Mouse (Mus musculus) myocyte (in vitro differentiated cells): ENCODE data around the gene Clpsl2. TPM values are rescaled to one million over a fixed set of nuclear protein-coding genes. Genes with fewer than 3 reads are reported as not detected.

ENCODE experiments used
- H3K27me3 ChIP-seq: one replicate; pipeline ENCODE4 v1.6.1; 2011; ENCODE audit not compliant: control insufficient read depth, insufficient read depth, insufficient read length
- H3K36me3 ChIP-seq: one replicate; pipeline ENCODE4 v1.6.1; 2011; ENCODE audit not compliant: control insufficient read depth, insufficient read depth
- H3K4me2 ChIP-seq: one replicate; pipeline ENCODE4 v1.6.1; 2011; ENCODE audit warnings: low read depth, control low read depth
- H3K4me3 ChIP-seq: one replicate; pipeline ENCODE4 v1.5.1; 2011; ENCODE audit warnings: mild to moderate bottlenecking, control low read depth, moderate library complexity
- H3K79me2 ChIP-seq: one replicate; pipeline ENCODE4 v1.6.1; 2011; ENCODE audit not compliant: control insufficient read depth, insufficient read depth
- H3ac ChIP-seq: one replicate; pipeline ENCODE4 v1.6.1; 2011; ENCODE audit not compliant: control insufficient read depth, insufficient read length
- CEBPB ChIP-seq: IDR thresholded peaks from 2 replicates; pipeline ENCODE4 v1.6.1; 2011; ENCODE audit warnings: mild to moderate bottlenecking, moderate library complexity; ENCODE audit not compliant: poor library complexity, insufficient read depth, severe bottlenecking
- E2F4 ChIP-seq: IDR thresholded peaks from one replicate; pipeline ENCODE4 v1.6.1; 2011; ENCODE audit warnings: mild to moderate bottlenecking, control low read depth, moderate library complexity; ENCODE audit not compliant: insufficient read depth
- MAX ChIP-seq: IDR thresholded peaks from one replicate; pipeline ENCODE4 v1.6.1; 2011; ENCODE audit warnings: low read depth, mild to moderate bottlenecking, control low read depth
- MYOD1 ChIP-seq, 3 experiments: IDR thresholded peaks; one replicate each; pipeline ENCODE4 v1.6.1; 2011; ENCODE audit warnings: control low read depth in 2 of 3, low read depth in 2 of 3, mild to moderate bottlenecking in 2 of 3, moderate library complexity in 1 of 3; ENCODE audit not compliant: insufficient read length in 2 of 3, control insufficient read depth in 1 of 3
- MYOG ChIP-seq, 3 experiments: IDR thresholded peaks; one replicate each; pipeline ENCODE4 v1.6.1; 2011; ENCODE audit warnings: control low read depth in 2 of 3, low read depth in 2 of 3, mild to moderate bottlenecking in 2 of 3; ENCODE audit not compliant: insufficient read length in 2 of 3, control insufficient read depth in 1 of 3, insufficient read depth in 1 of 3
- POLR2A ChIP-seq: IDR thresholded peaks from one replicate; pipeline ENCODE4 v1.6.1; 2011; ENCODE audit warnings: low read depth, mild to moderate bottlenecking, control low read depth, moderate library complexity; ENCODE audit not compliant: insufficient read length
- POLR2AphosphoS2 ChIP-seq: IDR thresholded peaks from one replicate; pipeline ENCODE4 v1.6.1; 2011; ENCODE audit warnings: low read depth, control low read depth; ENCODE audit not compliant: insufficient read length
- REST ChIP-seq: IDR thresholded peaks from one replicate; pipeline ENCODE4 v1.6.1; 2011; ENCODE audit warnings: mild to moderate bottlenecking, control low read depth, moderate library complexity; ENCODE audit not compliant: insufficient read depth, insufficient read length
- SRF ChIP-seq: IDR thresholded peaks from one replicate; pipeline ENCODE4 v1.6.1; 2011; ENCODE audit warnings: low read depth; ENCODE audit not compliant: control insufficient read depth, insufficient read length
- TCF12 ChIP-seq: IDR thresholded peaks from one replicate; pipeline ENCODE4 v1.6.1; 2011; ENCODE audit warnings: mild to moderate bottlenecking, control low read depth; ENCODE audit not compliant: poor library complexity, insufficient read depth, severe bottlenecking
- TCF3 ChIP-seq: IDR thresholded peaks from one replicate; pipeline ENCODE4 v1.6.1; 2011; ENCODE audit warnings: low read depth, control low read depth; ENCODE audit not compliant: insufficient read length
- USF1 ChIP-seq: IDR thresholded peaks from one replicate; pipeline ENCODE4 v1.6.1; 2011; ENCODE audit warnings: low read depth, mild to moderate bottlenecking, control low read depth, moderate library complexity
- polyA plus RNA-seq: library from polyadenylated mRNA; unstranded; fragments of >200 nt; fragmentation: generic; extraction: Trizol; gene quantifications from one replicate; pipeline ENCODE4 v1.2.1, GENCODE M21; 2012; ENCODE audit warnings: missing spikeins

Gene Clpsl2
- polyA plus RNA-seq, 1 experiment = not detected

DNA sequence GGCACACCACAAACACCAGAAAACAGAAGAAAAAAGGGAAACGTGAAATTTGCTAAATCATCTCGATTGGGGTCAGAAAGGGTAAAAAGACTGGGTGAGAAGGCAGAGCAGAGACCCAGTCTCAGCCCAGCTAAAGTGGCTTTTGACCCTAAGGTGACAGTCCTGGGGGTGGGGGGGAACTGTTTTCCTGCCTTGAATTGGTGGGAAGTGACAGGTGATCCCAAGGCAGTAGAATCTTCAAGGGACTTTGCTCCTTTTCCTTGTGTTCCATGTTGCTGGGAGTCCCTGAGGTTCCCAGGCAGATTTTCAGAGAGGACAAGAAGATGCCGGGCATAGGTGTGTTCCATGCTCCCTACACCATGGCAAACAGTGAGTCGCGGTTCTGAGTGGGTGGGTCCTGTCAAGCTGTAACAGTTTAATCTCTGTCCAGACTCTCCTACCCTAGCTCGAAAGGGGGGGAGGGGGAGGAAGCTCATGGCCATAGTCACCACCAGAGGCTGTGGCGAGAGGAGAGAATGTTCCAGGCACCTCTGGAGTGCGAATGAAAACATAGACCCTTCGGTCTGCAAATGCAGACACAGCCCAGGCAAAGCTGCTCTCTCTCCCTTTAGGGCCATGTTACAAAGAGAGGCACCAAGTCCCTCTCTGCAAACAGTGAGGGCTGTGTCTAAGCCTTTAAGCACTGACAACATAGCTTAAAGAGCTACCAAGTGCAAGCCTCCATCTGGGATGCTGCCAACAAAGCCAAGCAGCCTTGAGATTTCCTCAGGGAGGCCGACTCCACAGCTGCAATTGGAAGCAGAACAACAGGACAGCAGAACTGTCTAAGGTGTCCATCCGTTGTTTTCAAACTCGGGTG is 21.8 kb upstream of the Clpsl2 start:
- no peak for TF ChIP-seq POLR2A
- no peak for TF ChIP-seq MYOG (IDR thresholded peaks at IDR 0.05; ENCODE audit: control insufficient read depth in 1 of 3, insufficient read depth in 1 of 3, insufficient read length in 2 of 3, low read depth in 2 of 3)
- TF ChIP-seq REST = no peak
- no peak for TF ChIP-seq MYOD1 (IDR thresholded peaks at IDR 0.05; ENCODE audit: control insufficient read depth in 1 of 3, insufficient read length in 2 of 3, low read depth in 2 of 3)
- TF ChIP-seq TCF12 = no peak
- no peaks in the 10 kb centered on the region for H3K27me3 ChIP-seq
- no peak overlapping the region for H3ac ChIP-seq
- H3K4me3 ChIP-seq = no peak overlapping the region
- no peaks in the 10 kb centered on the region for H3K36me3 ChIP-seq
- peak overlapping the region; percentile 54 for H3K4me2 ChIP-seq
- H3K79me2 ChIP-seq = no peaks in the 10 kb centered on the region

DNA sequence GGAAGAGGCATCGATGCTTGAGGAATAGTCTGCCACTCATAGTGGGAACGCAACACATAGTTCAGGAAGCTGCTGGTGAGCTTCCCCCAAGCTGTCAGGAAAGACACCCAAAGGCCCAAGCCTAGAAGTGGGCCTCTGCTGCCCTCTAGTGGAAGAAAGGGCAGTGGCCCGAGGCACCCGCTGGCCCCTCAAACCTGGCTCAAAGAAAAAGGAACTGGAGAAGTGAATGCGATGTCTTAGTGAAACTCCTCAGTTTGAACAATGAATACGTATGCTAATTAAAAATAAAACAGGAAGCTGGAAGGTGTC is 21.2 kb upstream of the Clpsl2 start:
- Histone ChIP-seq H3K79me2 (no peaks in the 10 kb centered on the region), H3K4me2 (peak overlapping the region; percentile 54), H3K27me3 (no peaks in the 10 kb centered on the region), H3K36me3 (no peaks in the 10 kb centered on the region), H3ac (no peak overlapping the region), H3K4me3 (no peak overlapping the region)
- TF ChIP-seq POLR2A (no peak), REST (no peak), MYOD1 (IDR thresholded peaks at IDR 0.05; ENCODE audit: control insufficient read depth in 1 of 3, insufficient read length in 2 of 3, low read depth in 2 of 3) (no peak), USF1 (no peak), E2F4 (no peak), TCF12 (no peak), POLR2AphosphoS2 (no peak), TCF3 (no peak), SRF (no peak), MYOG (IDR thresholded peaks at IDR 0.05; ENCODE audit: control insufficient read depth in 1 of 3, insufficient read depth in 1 of 3, insufficient read length in 2 of 3, low read depth in 2 of 3) (no peak), CEBPB (no peak), MAX (no peak)

DNA sequence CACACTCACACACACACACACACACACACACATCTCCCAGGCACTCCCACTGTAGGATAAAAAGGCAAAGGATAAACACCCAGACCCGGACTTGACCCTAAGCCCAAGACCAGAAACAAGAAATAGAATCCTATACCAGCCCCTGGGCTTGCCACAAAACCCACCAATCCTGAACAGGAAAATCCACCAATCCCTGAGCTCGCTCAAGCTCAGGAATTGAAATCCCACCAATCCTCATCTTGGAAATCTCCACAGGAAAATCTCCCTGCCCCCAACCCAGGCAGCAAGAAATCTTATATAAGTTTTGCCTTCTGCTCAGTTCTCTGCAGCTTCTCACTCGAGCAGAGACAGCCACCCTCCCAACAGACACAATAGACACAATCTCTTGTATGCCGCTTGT is 20.1 kb upstream of the Clpsl2 start:
- TF ChIP-seq POLR2AphosphoS2 (no peak), MAX (no peak), MYOG (IDR thresholded peaks at IDR 0.05; ENCODE audit: control insufficient read depth in 1 of 3, insufficient read depth in 1 of 3, insufficient read length in 2 of 3, low read depth in 2 of 3) (no peak), MYOD1 (IDR thresholded peaks at IDR 0.05; ENCODE audit: control insufficient read depth in 1 of 3, insufficient read length in 2 of 3, low read depth in 2 of 3) (no peak)
- no peak overlapping the region for H3K4me3 ChIP-seq
- H3K79me2 ChIP-seq = no peaks in the 10 kb centered on the region
- no peaks in the 10 kb centered on the region for H3K36me3 ChIP-seq
- no peak overlapping the region for H3K4me2 ChIP-seq
- no peaks in the 10 kb centered on the region for H3K27me3 ChIP-seq
- no peak overlapping the region for H3ac ChIP-seq

DNA sequence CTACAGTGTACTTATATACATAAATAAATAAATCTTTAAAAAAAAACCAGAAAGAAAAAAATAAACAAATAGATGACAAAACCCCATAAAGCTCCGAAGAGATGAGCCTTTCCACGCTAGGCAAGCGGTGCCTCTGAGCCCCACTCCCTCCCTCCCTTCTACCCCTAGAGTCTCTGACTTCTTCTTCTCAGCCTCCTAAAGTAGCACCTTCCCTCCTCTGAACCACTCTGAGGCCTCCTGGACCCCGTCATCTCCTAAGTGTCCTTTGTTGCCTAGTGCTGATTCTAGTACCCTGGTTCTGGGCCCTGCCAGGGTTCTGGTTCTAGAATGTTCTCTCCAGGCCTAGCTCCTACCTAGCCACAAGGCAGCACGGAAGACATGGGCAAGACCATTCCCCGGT is 18.7 kb upstream of the Clpsl2 start, which contains the start of gene Armc12:
TSS of gene Armc12 (plus strand) at position 301 of the 400 bp plus-strand sequence.
- Histone ChIP-seq H3ac (no peak within 1 kb of the TSS), H3K4me2 (no peak within 1 kb of the TSS), H3K79me2 (no peaks in the 10 kb centered on the region), H3K27me3 (no peaks in the 10 kb centered on the region), H3K4me3 (no peak within 1 kb of the TSS), H3K36me3 (no peaks in the 10 kb centered on the region)
- TF ChIP-seq TCF3 = no peak
- no peak for TF ChIP-seq POLR2AphosphoS2
- TF ChIP-seq REST = no peak
- no peak for TF ChIP-seq MYOD1 (IDR thresholded peaks at IDR 0.05; ENCODE audit: control insufficient read depth in 1 of 3, insufficient read length in 2 of 3, low read depth in 2 of 3)
- no peak for TF ChIP-seq POLR2A
- no peak for TF ChIP-seq E2F4
- TF ChIP-seq MAX = no peak
- TF ChIP-seq CEBPB = no peak
- TF ChIP-seq MYOG (IDR thresholded peaks at IDR 0.05; ENCODE audit: control insufficient read depth in 1 of 3, insufficient read depth in 1 of 3, insufficient read length in 2 of 3, low read depth in 2 of 3) = no peak
- TF ChIP-seq TCF12 = no peak
- TF ChIP-seq SRF = no peak

DNA sequence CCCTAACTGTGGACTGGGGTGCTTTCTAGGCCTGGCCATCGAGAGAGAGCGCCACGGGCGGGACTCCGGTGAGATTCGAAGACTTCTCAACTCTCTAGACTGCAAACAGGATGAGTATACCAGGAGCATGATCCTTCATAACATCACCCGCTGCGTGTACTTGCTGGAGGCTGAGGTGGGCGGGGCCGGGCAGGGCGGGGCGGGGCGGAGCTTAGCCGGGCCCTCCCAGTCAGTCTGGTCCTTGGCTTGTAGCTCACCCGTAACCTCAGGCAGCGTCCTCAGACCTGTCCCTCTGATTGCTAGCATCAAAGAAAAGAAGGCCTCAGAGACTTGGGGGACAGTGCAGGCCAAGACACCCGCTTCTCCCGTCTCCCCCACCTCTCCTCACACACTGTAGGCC is 17.3 kb upstream of the Clpsl2 start:
- Histone ChIP-seq H3K27me3 (no peaks in the 10 kb centered on the region), H3ac (no peak overlapping the region), H3K4me2 (no peak overlapping the region), H3K4me3 (no peak overlapping the region), H3K79me2 (no peaks in the 10 kb centered on the region), H3K36me3 (no peaks in the 10 kb centered on the region)
- TF ChIP-seq MYOG (IDR thresholded peaks at IDR 0.05; ENCODE audit: control insufficient read depth in 1 of 3, insufficient read depth in 1 of 3, insufficient read length in 2 of 3, low read depth in 2 of 3) (no peak), USF1 (no peak), REST (no peak), E2F4 (no peak), CEBPB (no peak), SRF (no peak), POLR2A (no peak)
